Mouse (Mus musculus): ENCODE measurements at regions not wholly inside any gene's neighbourhood (a gene's known extent, or its start where the extent isn't known, plus 50 kb on each side); places are given as distances from the start of the nearest gene placed in this dataset.

- Histone ChIP-seq H3K36me3 (ENCODE audit: control insufficient read depth, insufficient read depth, low read length) (no peaks in the 10 kb centered on the region), H3K9me3 (ENCODE audit: control insufficient read depth, low read length) (no peaks in the 10 kb centered on the region), H3K27me3 (ENCODE audit: control insufficient read depth, insufficient read depth, low read length) (no peaks in the 10 kb centered on the region), H3K4me2 (replicated peaks; ENCODE audit: low read depth) (no peak overlapping the region), H3K4me1 (replicated peaks; ENCODE audit: control insufficient read depth, insufficient read depth) (no peaks in the 10 kb centered on the region), H3K4me3 (ENCODE audit: low read depth, low read length) (no peak overlapping the region), H3K27ac (replicated peaks) (no peak overlapping the region), H3K9ac (ENCODE audit: low read length) (no peak overlapping the region)
- TF ChIP-seq EP300 (optimal IDR thresholded peaks at IDR 0.05), result no peak
- no peak for TF ChIP-seq CTCF (IDR thresholded peaks at IDR 0.05; ENCODE audit: low read depth)
- no peak for DNase-seq (ENCODE audit: low spot score)
- WGBS, result 37% methylated on average over 3 of the region's 3 CpGs
- no peak for ATAC-seq (ENCODE audit: low FRiP score, low TSS enrichment)
These were observed 617.2 kb downstream of the Rps29 start for GRCm38 (mm10) chr12:68541811-68542210.

GRCm38 (mm10) chr12:68500794-68501193 is 658.2 kb downstream of the Rps29 start:
- WGBS, result 69% methylated on average over 4 of the region's 4 CpGs
- H3K4me1 ChIP-seq (replicated peaks; ENCODE audit: control insufficient read depth, insufficient read depth), result no peaks in the 10 kb centered on the region
- no peak overlapping the region for H3K27ac ChIP-seq (replicated peaks)
- H3K4me3 ChIP-seq (ENCODE audit: low read depth, low read length), result no peak overlapping the region
- DNase-seq (ENCODE audit: low spot score), result peak; percentile 19
- no peaks in the 10 kb centered on the region for H3K9me3 ChIP-seq (ENCODE audit: control insufficient read depth, low read length)
- no peak for ATAC-seq (ENCODE audit: low FRiP score, low TSS enrichment)
- no peaks in the 10 kb centered on the region for H3K27me3 ChIP-seq (ENCODE audit: control insufficient read depth, insufficient read depth, low read length)
- H3K4me2 ChIP-seq (replicated peaks; ENCODE audit: low read depth), result no peak overlapping the region
- H3K9ac ChIP-seq (ENCODE audit: low read length), result no peak overlapping the region
- TF ChIP-seq CTCF (IDR thresholded peaks at IDR 0.05; ENCODE audit: low read depth) (peak; percentile 78), EP300 (optimal IDR thresholded peaks at IDR 0.05) (no peak)
- no peaks in the 10 kb centered on the region for H3K36me3 ChIP-seq (ENCODE audit: control insufficient read depth, insufficient read depth, low read length)

DNA sequence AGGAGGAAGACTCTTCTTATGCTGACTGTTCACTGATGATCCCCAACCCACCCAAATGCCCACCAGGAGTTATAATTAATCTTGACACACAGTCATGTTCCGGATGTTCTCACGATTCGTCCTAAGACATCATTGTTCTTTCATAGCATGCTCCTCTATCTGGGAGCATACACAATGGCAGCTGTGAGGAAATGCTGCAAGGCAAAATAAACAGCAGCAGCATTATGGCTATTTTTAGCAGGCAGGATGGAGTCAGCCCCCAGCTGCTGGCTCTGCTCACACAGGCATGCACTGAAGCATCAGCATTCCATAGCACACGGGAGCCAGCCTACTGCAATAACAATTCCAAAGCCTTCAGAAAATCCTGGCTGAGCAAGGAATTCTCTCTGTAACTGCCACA is 696.0 kb downstream of the Rps29 start:
- H3K27me3 ChIP-seq (ENCODE audit: control insufficient read depth, insufficient read depth, low read length), result no peaks in the 10 kb centered on the region
- no peak overlapping the region for H3K27ac ChIP-seq (replicated peaks)
- H3K4me3 ChIP-seq (ENCODE audit: low read depth, low read length), result no peak overlapping the region
- WGBS, result 23% methylated on average over 4 of the region's 4 CpGs
- no peak overlapping the region for H3K4me2 ChIP-seq (replicated peaks; ENCODE audit: low read depth)
- no peak for TF ChIP-seq CTCF (IDR thresholded peaks at IDR 0.05; ENCODE audit: low read depth)
- ATAC-seq (ENCODE audit: low FRiP score, low TSS enrichment) (no peak; the same call in 1 of the 2 replicates), DNase-seq (ENCODE audit: low spot score) (no peak)
- H3K9me3 ChIP-seq (ENCODE audit: control insufficient read depth, low read length), result no peaks in the 10 kb centered on the region
- H3K9ac ChIP-seq (ENCODE audit: low read length), result no peak overlapping the region
- H3K4me1 ChIP-seq (replicated peaks; ENCODE audit: control insufficient read depth, insufficient read depth), result no peaks in the 10 kb centered on the region
- H3K36me3 ChIP-seq (ENCODE audit: control insufficient read depth, insufficient read depth, low read length), result no peaks in the 10 kb centered on the region

- TF ChIP-seq CTCF (IDR thresholded peaks at IDR 0.05; ENCODE audit: low read depth), result no peak
- no peak for TF ChIP-seq EP300 (optimal IDR thresholded peaks at IDR 0.05)
- Histone ChIP-seq H3K4me3 (ENCODE audit: low read depth, low read length) (no peak overlapping the region), H3K27me3 (ENCODE audit: control insufficient read depth, insufficient read depth, low read length) (no peaks in the 10 kb centered on the region), H3K9ac (ENCODE audit: low read length) (no peak overlapping the region), H3K4me2 (replicated peaks; ENCODE audit: low read depth) (no peak overlapping the region), H3K27ac (replicated peaks) (no peak overlapping the region), H3K4me1 (replicated peaks; ENCODE audit: control insufficient read depth, insufficient read depth) (no peaks in the 10 kb centered on the region), H3K9me3 (ENCODE audit: control insufficient read depth, low read length) (no peaks in the 10 kb centered on the region), H3K36me3 (ENCODE audit: control insufficient read depth, insufficient read depth, low read length) (no peaks in the 10 kb centered on the region)
- ATAC-seq (ENCODE audit: low FRiP score, low TSS enrichment), result no peak
- WGBS, result 80% methylated on average over 7 of the region's 7 CpGs
- no peak for DNase-seq (ENCODE audit: low spot score)
These were observed 700.8 kb downstream of the Rps29 start for GRCm38 (mm10) chr12:68458196-68458595.

- Histone ChIP-seq H3K4me1 (replicated peaks; ENCODE audit: control insufficient read depth, insufficient read depth) (no peaks in the 10 kb centered on the region), H3K9me3 (ENCODE audit: control insufficient read depth, low read length) (no peaks in the 10 kb centered on the region), H3K27me3 (ENCODE audit: control insufficient read depth, insufficient read depth, low read length) (no peaks in the 10 kb centered on the region), H3K9ac (ENCODE audit: low read length) (no peak overlapping the region), H3K4me2 (replicated peaks; ENCODE audit: low read depth) (no peak overlapping the region), H3K27ac (replicated peaks) (no peak overlapping the region), H3K4me3 (ENCODE audit: low read depth, low read length) (no peak overlapping the region), H3K36me3 (ENCODE audit: control insufficient read depth, insufficient read depth, low read length) (no peaks in the 10 kb centered on the region)
- TF ChIP-seq EP300 (optimal IDR thresholded peaks at IDR 0.05), result no peak
- no peak for TF ChIP-seq CTCF (IDR thresholded peaks at IDR 0.05; ENCODE audit: low read depth)
- no peak for ATAC-seq (ENCODE audit: low FRiP score, low TSS enrichment)
- WGBS, result 64% methylated on average over 1 of the region's 1 CpGs
- DNase-seq (ENCODE audit: low spot score), result no peak
These were observed 732.4 kb downstream of the Rps29 start for GRCm38 (mm10) chr12:68426601-68427000.

DNA sequence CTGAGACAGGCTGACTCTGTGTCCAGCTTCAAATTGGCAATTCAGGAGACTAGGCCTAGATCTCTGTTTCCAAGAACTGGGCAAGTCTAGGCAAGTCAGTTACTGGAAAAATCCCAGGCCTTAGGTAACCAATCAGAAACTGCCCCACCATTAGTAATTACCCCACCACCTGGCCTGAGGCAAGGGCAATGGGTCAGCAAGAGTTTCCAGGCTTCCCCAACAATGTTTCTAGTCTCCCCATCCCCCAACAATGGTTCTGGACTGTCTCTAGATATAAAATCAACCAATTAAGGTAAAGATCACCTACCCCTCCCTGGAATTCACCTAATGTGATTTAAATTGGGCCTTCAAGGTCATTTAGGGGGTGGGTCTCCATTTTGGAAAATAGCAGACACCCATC is 734.0 kb downstream of the Rps29 start:
- no peak for DNase-seq (ENCODE audit: low spot score)
- Histone ChIP-seq H3K27ac (replicated peaks) (no peak overlapping the region), H3K36me3 (ENCODE audit: control insufficient read depth, insufficient read depth, low read length) (no peaks in the 10 kb centered on the region), H3K4me3 (ENCODE audit: low read depth, low read length) (no peak overlapping the region), H3K4me2 (replicated peaks; ENCODE audit: low read depth) (no peak overlapping the region), H3K9ac (ENCODE audit: low read length) (no peak overlapping the region), H3K9me3 (ENCODE audit: control insufficient read depth, low read length) (no peaks in the 10 kb centered on the region), H3K27me3 (ENCODE audit: control insufficient read depth, insufficient read depth, low read length) (no peaks in the 10 kb centered on the region), H3K4me1 (replicated peaks; ENCODE audit: control insufficient read depth, insufficient read depth) (no peaks in the 10 kb centered on the region)
- TF ChIP-seq EP300 (optimal IDR thresholded peaks at IDR 0.05), result no peak
- TF ChIP-seq CTCF (IDR thresholded peaks at IDR 0.05; ENCODE audit: low read depth), result no peak
- no peak for ATAC-seq (ENCODE audit: low FRiP score, low TSS enrichment)

All from stomach, postnatal 0 days (tissue).